Mouse (Mus musculus) kidney, adult 2 months (tissue): ENCODE results near the gene Ptpn1.

Source experiments
- CTCF ChIP-seq: fragments of 200-500 bp; conservative IDR thresholded peaks from 2 replicates; pipeline ENCODE4 v1.5.1; 2011; ENCODE audit warnings: low read depth, mild to moderate bottlenecking, control low read depth, low read length, moderate library complexity, mixed read lengths; ENCODE audit not compliant: insufficient read depth, insufficient read length
- POLR2A ChIP-seq: fragments of 200-500 bp; IDR thresholded peaks from one replicate; pipeline ENCODE4 v1.6.1; 2011; ENCODE audit warnings: low read depth, low read length, control low read depth

- TF ChIP-seq POLR2A = no peak
- no peak for TF ChIP-seq CTCF
Measured at GRCm38 (mm10) chr2:167928972-167929371, 2.9 kb upstream of the Ptpn1 start.
